Mouse (Mus musculus): Measurements from ENCODE around the gene Fgr.
"Not testable (repeated sequence)": the region's sequence is repeated elsewhere in the genome, so short reads cannot be mapped to it uniquely, and the experiment has no call there.

Fgr gene

GRCm38 (mm10) chr4:132973814-132974398 is at the start of gene Fgr:
TSS of gene Fgr (plus strand) at chr4:132974095.
- peak; percentile 43 for DNase-seq

GRCm38 (mm10) chr4:132926520-132926919 is 47.4 kb upstream of the Fgr start:
- not testable (repeated sequence) for DNase-seq

DNA sequence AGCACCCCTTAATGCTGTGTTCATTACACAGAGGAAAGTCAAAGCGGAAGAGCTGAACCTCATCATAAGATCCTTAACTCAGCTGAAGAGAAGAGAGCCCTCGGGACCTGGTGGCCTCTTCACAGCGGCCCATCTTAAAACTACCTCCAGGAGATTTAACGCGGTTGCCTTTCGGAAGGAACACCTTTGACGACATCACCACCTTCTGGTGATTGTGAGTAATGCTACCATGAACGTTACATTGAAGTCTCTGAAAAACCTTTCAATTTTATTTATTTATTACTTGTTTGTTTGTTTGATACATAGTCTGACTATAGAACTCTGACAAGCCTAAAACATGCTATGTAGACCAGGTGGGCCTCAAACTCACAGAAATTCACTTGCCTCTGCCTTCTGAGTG is 43.1 kb upstream of the Fgr start:
- peak; percentile 80 for DNase-seq

GRCm38 (mm10) chr4:132932752-132933404 is 41.0 kb upstream of the Fgr start:
- no peak for DNase-seq

- DNase-seq: no peak
Measured at GRCm38 (mm10) chr4:132934639-132935038, 39.3 kb upstream of the Fgr start.

DNA sequence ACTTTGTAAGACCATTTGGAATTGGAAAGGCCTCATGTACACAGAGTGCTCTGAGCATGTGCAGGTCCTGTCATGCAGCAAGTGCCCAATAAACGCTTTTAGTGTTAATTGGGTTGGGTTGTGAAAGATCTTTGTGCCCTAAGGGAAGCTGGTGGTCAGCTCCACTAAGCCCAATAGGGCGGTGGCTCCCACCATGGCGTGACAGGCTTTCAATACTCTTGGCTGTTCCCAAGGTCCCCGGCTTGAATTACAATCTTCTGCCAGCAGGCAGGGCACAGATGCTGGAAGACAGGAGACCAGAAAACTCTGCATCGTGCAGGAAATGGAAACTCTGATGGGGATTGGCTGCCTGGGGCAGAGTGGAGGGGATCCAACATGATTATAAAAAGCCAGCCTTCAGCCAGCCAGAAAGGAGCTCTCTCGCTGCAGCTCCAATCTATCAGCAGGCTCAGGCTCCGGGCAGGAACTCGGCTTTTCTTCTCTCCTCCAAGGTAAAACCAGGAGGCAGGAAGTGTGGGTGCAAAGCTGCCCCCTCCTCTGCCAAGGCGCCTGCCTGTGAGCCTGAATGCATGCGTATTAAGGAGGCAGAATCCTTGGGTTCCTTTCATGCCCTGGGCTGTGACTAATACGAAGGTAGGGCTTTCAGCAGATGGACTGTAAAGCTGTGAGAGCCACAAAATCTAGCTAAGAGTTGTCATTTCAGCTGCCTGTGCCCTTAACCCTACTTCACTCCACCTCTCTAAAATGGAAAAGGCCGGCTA is 35.5 kb upstream of the Fgr start:
- DNase-seq: no peak

GRCm38 (mm10) chr4:132939421-132940127 is 34.3 kb upstream of the Fgr start:
- peak; percentile 77 for DNase-seq

GRCm38 (mm10) chr4:132941012-132941729 is 32.7 kb upstream of the Fgr start:
- no peak for DNase-seq

DNA sequence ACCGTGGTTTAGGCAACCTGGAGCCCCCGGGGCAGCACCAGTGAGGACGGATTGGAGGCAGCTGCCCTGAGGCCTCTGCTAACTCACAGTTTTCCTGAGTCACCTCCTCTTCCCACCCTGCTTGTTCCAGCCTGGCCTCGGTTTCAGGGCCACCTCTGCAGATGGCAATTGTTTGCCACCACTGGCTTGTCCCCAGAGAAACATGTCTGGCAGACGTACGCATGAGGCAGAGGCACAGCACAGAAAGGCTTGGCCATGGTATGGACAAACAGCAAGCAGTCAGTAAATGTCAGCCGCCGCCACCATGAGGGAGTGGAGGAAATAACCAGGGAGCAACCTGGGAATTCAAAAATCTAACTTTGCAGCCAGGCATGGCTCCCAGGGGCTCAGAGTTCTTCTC is 30.8 kb upstream of the Fgr start:
- DNase-seq: no peak

GRCm38 (mm10) chr4:132944106-132944505 is 29.8 kb upstream of the Fgr start:
- peak; percentile 41 for DNase-seq

GRCm38 (mm10) chr4:132944776-132945175 is 29.1 kb upstream of the Fgr start:
- DNase-seq: peak; percentile 34

DNA sequence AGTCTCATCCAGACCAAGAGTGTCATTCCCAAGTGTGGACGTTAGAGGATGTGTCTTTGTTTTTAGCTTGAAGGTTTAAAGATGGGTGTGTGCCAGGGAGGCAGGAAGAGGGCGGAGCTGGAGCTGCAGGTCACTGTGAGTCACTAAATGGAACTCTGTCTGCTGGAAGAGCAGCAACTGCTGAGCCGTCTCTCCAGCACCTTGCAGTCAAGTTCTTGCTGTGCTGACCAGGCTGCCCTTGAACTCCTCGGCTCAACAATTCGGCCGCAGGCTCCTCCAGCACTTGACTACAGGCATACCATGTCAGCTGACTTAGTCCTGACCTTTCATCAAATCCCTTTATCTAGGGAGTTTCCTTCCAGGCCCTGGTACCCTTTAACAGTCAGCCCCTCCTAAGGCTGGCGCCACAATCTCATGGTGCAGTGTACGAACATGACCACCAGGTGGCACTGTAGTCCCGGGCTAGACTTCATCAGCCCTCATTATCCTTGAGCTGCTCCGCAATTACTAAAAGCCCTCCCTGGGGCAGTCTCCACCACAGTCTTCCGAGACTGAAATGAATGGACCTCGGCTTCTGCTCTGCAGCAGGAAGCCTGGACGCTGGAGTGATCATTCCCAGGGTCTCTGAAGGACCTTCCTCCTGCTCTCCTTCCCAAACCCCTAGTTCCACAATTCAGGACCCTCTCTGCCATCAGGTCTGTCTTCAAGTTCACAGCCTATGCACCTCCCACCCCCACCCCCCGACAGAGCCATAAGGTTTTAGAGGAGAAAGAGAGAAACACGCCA is 28.4 kb upstream of the Fgr start:
- peak; percentile 90 for DNase-seq

DNA sequence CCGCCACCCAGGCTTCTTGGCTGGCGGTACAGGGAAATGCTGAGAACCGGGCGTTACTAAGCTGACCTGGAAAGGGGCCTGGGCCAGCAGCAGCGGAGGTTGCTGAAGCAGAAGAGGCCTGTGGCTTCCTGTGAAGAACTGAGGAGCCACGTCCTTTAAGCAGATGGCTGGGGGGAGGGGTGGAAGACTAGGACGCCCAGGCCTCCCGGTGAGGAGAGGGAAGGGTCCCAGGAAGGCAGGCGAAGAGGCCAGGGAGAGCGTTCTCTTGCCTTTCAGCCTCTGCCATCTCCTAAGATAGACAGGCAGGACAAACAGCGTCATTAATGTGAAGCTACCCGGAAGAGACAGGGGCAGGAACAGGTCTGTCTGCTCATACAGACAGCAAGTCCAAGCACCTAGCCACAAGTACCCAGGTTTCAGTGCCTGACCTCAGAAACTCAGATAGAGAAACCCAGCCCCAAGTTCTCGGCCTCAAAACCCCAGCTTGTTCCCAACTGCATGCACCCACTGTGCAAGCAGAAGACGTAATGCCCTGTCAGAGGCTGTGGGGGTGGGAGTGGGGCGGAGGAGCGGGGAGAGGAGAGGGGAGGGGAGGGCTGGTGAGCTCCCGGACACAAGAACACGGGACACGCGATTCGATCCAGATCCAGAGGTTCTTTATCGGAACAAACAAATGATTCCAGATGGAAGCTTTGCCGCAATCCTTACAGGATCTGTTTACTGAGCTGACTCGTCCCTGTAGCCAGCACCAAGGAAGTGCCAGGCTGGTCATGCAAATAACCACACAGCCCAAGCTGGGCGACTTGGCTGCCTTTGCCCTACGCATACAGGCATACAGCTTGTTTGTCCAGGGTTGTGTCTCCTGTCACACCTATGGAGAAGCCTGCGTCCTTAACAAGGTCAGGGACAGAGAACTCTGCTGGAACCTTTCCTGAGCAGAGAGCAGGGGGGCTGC is 27.6 kb upstream of the Fgr start:
- peak; percentile 72 for DNase-seq

DNA sequence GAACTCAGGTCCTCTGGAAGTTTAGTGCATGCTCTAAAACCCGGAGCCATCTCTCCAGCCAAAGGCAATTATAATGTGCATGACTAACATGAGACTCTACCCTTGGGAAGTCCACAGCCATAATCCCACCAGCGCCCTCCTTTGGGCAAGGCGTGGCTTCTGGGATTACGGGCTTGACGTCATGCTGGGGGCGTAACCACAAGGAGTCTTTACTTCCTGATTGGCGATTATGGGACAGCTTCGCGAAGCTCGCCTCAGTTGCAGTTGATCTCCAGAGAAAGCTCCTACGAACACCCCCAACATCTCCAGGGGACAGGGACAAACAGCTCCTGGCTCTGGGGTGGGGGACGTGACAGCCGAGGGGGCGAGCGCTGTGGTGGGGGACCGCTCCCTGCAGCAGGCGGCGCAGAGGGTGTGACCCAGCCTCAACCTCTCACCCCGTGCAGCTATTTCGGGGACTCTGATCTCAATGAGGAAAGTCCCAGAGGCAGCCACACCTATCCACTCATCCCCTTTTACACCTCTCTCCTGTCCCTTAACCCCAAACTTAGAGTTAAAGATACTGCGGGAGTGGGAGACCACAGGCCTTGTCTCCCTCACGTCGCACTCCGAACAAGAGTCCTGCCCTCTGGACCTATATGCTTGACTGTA is 23.9 kb upstream of the Fgr start:
- DNase-seq: no peak

- no peak for DNase-seq
Measured at GRCm38 (mm10) chr4:132950999-132951398, 22.9 kb upstream of the Fgr start.

GRCm38 (mm10) chr4:132954530-132955394 is 19.1 kb upstream of the Fgr start:
- no peak for DNase-seq

DNA sequence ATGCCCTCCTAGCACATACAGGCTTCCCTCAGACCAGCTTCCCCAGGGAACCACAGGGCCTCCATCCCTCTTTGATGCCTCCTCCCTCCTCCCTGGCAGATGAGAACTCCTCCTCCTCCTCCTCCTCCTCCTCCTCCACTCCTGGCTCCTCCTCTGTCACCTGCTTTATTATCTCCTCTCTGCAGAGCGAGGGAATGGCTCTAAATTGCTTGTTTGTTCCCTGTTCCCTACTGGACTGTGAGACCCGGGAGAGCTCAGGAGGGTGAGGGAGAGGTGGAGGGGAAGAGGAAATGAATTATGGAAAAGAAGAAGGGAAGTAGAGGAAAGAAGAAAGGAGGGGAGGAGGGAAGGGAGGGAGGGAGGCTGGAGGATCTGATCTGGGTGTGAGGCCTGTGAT is 18.5 kb upstream of the Fgr start:
- no peak for DNase-seq

- peak; percentile 55 for DNase-seq
Measured at GRCm38 (mm10) chr4:132958741-132959678, 14.9 kb upstream of the Fgr start.
